In the genomic region with DNA sequence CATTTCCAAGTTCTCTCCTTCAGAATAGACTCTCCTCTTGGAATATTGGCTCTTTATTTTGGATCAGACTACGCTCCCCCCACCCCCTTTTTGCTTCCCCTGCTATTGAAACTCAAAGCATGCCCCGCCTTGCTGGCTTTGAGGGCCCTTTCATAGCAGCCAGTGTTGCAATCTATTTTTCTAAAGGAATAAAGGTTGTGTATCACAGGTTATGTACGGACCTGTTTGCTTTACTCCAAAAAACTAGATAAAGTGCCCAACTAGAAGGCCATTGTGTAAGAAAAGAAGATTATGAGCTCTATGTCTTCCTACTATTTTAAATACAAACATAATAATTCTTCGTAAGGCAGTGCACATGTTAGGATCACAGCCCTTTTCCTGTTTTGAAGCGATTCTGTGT, we compare ENCODE assay signal across 35 mouse cellular contexts.
"Had no signal": no experiment of that assay in that cellular context is flagged by ENCODE, and none has a peak within 500 bp of the region (broad histone marks: within the 10 kb centered on the region; RNA-seq: fewer than 3 reads in every experiment).

No protein-coding gene starts in this region.

- H3K4me2 ChIP-seq: heart, embryonic 11.5 days; heart, embryonic 12.5 days; heart, embryonic 13.5 days; heart, embryonic 15.5 days; hindbrain, embryonic 12.5 days; hindbrain, embryonic 13.5 days; hindbrain, embryonic 14.5 days; hindbrain, embryonic 15.5 days; intestine, embryonic 15.5 days; kidney, embryonic 15.5 days had no signal

- H3K9ac ChIP-seq: heart, embryonic 12.5 days; heart, embryonic 13.5 days; heart, embryonic 15.5 days; hindbrain, embryonic 12.5 days; hindbrain, embryonic 13.5 days; hindbrain, embryonic 14.5 days; hindbrain, embryonic 15.5 days; intestine, embryonic 15.5 days; kidney, embryonic 15.5 days had no signal

- ATAC-seq: hindbrain, embryonic 16.5 days; hindbrain, postnatal 0 days; inflammation-experienced regulatory T-cells, adult 6 months; intestine, embryonic 15.5 days; intestine, embryonic 16.5 days; intestine, postnatal 0 days had no signal

- H3K27ac ChIP-seq: heart, embryonic 10.5 days; heart, embryonic 13.5 days; heart, embryonic 15.5 days; hindbrain, embryonic 10.5 days; hindbrain, embryonic 12.5 days; hindbrain, embryonic 13.5 days; hindbrain, embryonic 14.5 days; hindbrain, embryonic 15.5 days; hindbrain, postnatal 0 days; intestine, embryonic 15.5 days; kidney, embryonic 15.5 days; kidney, postnatal 0 days; layer of hippocampus, adult 2 months had no signal

- DNase-seq: heart, postnatal 10 days; heart, postnatal 14 days; heart, postnatal 36 days; heart, postnatal 4 days; kidney, adult 11 months; kidney, adult 18-20 months; kidney, adult 2 months; kidney, adult 8-10 months; kidney, adult 9 months; kidney, postnatal 10 days; kidney, postnatal 14 days; kidney, postnatal 25 days; kidney, postnatal 36 days; kidney, postnatal 4 days; layer of hippocampus, adult 9-11 months; layer of hippocampus, postnatal 36 days had no signal

- H3K4me3 ChIP-seq: heart, embryonic 10.5 days; heart, embryonic 12.5 days; heart, embryonic 13.5 days; heart, embryonic 15.5 days; hindbrain, embryonic 10.5 days; hindbrain, embryonic 12.5 days; hindbrain, embryonic 13.5 days; hindbrain, embryonic 15.5 days; intestine, embryonic 15.5 days; kidney, embryonic 15.5 days; layer of hippocampus, adult 2 months had no signal

- H3K36me3 ChIP-seq: heart, embryonic 10.5 days; heart, embryonic 12.5 days; heart, embryonic 13.5 days; heart, embryonic 15.5 days; hindbrain, embryonic 10.5 days; hindbrain, embryonic 12.5 days; hindbrain, embryonic 13.5 days; hindbrain, embryonic 15.5 days; intestine, embryonic 15.5 days; kidney, embryonic 15.5 days had no signal

- H3K9me3 ChIP-seq: heart, embryonic 10.5 days; heart, embryonic 12.5 days; heart, embryonic 13.5 days; heart, embryonic 15.5 days; hindbrain, embryonic 10.5 days; hindbrain, embryonic 12.5 days; hindbrain, embryonic 13.5 days; hindbrain, embryonic 15.5 days; intestine, embryonic 15.5 days; kidney, embryonic 15.5 days had no signal

- H3K4me1 ChIP-seq: heart, embryonic 10.5 days; intestine, embryonic 15.5 days had no signal

- H3K27me3 ChIP-seq: intestine, embryonic 15.5 days had no signal
